Mouse (Mus musculus) embryonic facial prominence, embryonic 11.5 days (tissue): ENCODE measurements around the gene B3gnt3. TPM values are rescaled to one million over a fixed set of nuclear protein-coding genes. Genes with fewer than 3 reads are reported as not detected.

Experiments used
- polyA plus RNA-seq: library from polyadenylated mRNA; unstranded; fragments of >200 nt; fragmentation: Nextera tagmentation; extraction: Ambion mirVana; gene quantifications from 2 replicates; pipeline ENCODE4 v1.2.1, GENCODE M21; 2014

B3gnt3 gene
- polyA plus RNA-seq, 1 experiment from 2014 or later = 0.58 TPM

Other genes with a start within 250 kb of the B3gnt3 start
- 30.1 and 37.4 TPM in 2 replicates for gene Abhd8, start 238.1 kb downstream of the B3gnt3 start, polyA plus RNA-seq
- 180 and 185 TPM in 2 replicates for gene Mrpl34, start 236.8 kb downstream of the B3gnt3 start, polyA plus RNA-seq
- gene Dda1, start 232.6 kb downstream of the B3gnt3 start, polyA plus RNA-seq = 105 and 115 TPM in 2 replicates
- 3.1 and 3.2 TPM in 2 replicates for gene Ano8, start 215.8 kb downstream of the B3gnt3 start, polyA plus RNA-seq
- gene Gtpbp3, start 213.7 kb downstream of the B3gnt3 start, polyA plus RNA-seq = 4.8 and 5.4 TPM in 2 replicates
- gene Plvap, start 190.0 kb downstream of the B3gnt3 start, polyA plus RNA-seq = 48.8 and 50.3 TPM in 2 replicates
- 0.15 and 0.31 TPM in 2 replicates for gene Ccdc194, start 176.1 kb downstream of the B3gnt3 start, polyA plus RNA-seq
- 3.5 and 4.3 TPM in 2 replicates for gene Bst2, start 164.3 kb downstream of the B3gnt3 start, polyA plus RNA-seq
- 53.4 and 62.2 TPM in 2 replicates for gene Mvb12a, start 158.9 kb downstream of the B3gnt3 start, polyA plus RNA-seq
- gene Tmem221, start 142.9 kb downstream of the B3gnt3 start, polyA plus RNA-seq = 0.13 and 0.31 TPM in 2 replicates
- gene Nxnl1, start 135.2 kb downstream of the B3gnt3 start, polyA plus RNA-seq = 0.17 TPM in 1 of 2 replicates, not detected in the other
- 11.2 and 14.4 TPM in 2 replicates for gene Slc27a1, start 132.9 kb downstream of the B3gnt3 start, polyA plus RNA-seq
- gene Pgls, start 109.6 kb downstream of the B3gnt3 start, polyA plus RNA-seq = 231 and 237 TPM in 2 replicates
- 2.6 and 2.7 TPM in 2 replicates for gene Fam129c, start 104.1 kb downstream of the B3gnt3 start, polyA plus RNA-seq
- gene Colgalt1, start 90.8 kb downstream of the B3gnt3 start, polyA plus RNA-seq = 45.2 and 48.2 TPM in 2 replicates
- gene Unc13a, start 30.0 kb downstream of the B3gnt3 start, polyA plus RNA-seq = 1.2 and 1.7 TPM in 2 replicates
- gene Jak3, start 25.5 kb downstream of the B3gnt3 start, polyA plus RNA-seq = 1.2 and 1.9 TPM in 2 replicates
- gene Insl3, start 12.6 kb downstream of the B3gnt3 start, polyA plus RNA-seq = 0.42 TPM in 1 of 2 replicates, not detected in the other
- gene Fcho1, start 23.9 kb upstream of the B3gnt3 start, polyA plus RNA-seq = 3.8 and 5.0 TPM in 2 replicates
- gene Zfp709, start 180.2 kb upstream of the B3gnt3 start, polyA plus RNA-seq = 8.1 and 8.9 TPM in 2 replicates
- 6.5 and 7.2 TPM in 2 replicates for gene Zfp882, start 206.8 kb upstream of the B3gnt3 start, polyA plus RNA-seq
- gene Zfp617, start 206.8 kb upstream of the B3gnt3 start, polyA plus RNA-seq = 33.1 and 34.5 TPM in 2 replicates
- gene Zfp961, start 249.2 kb upstream of the B3gnt3 start, polyA plus RNA-seq = 30.9 and 32.1 TPM in 2 replicates